Mouse (Mus musculus) brain, embryonic 14.5 days (tissue): Measurements from ENCODE around the gene Zfp326.

Source experiments
- CTCF ChIP-seq: fragments of 200-500 bp; IDR thresholded peaks from 2 replicates; pipeline ENCODE4 v1.5.1; 2012; ENCODE audit warnings: inconsistent platforms, mild to moderate bottlenecking, moderate library complexity, borderline replicate concordance; ENCODE audit not compliant: insufficient read depth, insufficient read length; ENCODE audit errors: extremely low read depth
- POLR2A ChIP-seq: fragments of 200-500 bp; IDR thresholded peaks from 2 replicates; pipeline ENCODE4 v1.6.1; 2012; ENCODE audit warnings: mild to moderate bottlenecking, inconsistent platforms, borderline replicate concordance; ENCODE audit not compliant: poor library complexity, insufficient read depth, insufficient read length, severe bottlenecking; ENCODE audit errors: extremely low read depth

DNA sequence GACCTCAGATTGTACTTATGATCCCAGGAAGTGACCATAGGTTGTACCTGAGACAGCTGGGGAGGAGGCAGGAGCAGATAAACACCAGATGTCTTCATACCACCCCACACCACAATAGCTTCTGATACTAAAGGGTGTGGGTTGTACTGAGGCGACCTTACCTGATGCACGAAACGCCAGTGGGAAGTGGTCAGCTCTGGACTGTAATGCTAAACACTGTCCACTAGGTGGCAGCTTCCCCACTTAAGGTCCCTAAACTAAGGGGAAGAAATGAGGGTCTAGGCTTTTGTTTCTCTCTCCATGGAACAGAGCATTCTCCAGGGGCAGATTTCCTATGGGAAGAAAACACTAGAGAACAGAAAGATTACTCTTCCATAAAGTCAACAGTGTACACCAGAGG is 53.9 kb downstream of the Zfp326 start:
- peak; percentile 71; the same call in 1 of the 2 replicates for TF ChIP-seq CTCF
- TF ChIP-seq POLR2A: no peak
